Mouse (Mus musculus): ENCODE results near the gene Reg4. TPM values are rescaled to one million over a fixed set of nuclear protein-coding genes. Genes with fewer than 3 reads are reported as not detected.
A peak's percentile ranks its signal among the peaks of the same experiment; 100 is the strongest.

The Reg4 gene
- total RNA-seq, 2 experiments from 2014 or later = 0.90 TPM; not detected in 1

GRCm38 (mm10) chr3:98229943-98230342 lies 8.0 kb downstream of the Reg4 start:
- ATAC-seq (replicated peaks; ENCODE audit: low FRiP score, low TSS enrichment, poor library complexity, severe bottlenecking) = no peak

- no peak for ATAC-seq (replicated peaks; ENCODE audit: low FRiP score, low TSS enrichment, poor library complexity, severe bottlenecking)
Measured at GRCm38 (mm10) chr3:98233504-98233903, 11.5 kb downstream of the Reg4 start.

DNA sequence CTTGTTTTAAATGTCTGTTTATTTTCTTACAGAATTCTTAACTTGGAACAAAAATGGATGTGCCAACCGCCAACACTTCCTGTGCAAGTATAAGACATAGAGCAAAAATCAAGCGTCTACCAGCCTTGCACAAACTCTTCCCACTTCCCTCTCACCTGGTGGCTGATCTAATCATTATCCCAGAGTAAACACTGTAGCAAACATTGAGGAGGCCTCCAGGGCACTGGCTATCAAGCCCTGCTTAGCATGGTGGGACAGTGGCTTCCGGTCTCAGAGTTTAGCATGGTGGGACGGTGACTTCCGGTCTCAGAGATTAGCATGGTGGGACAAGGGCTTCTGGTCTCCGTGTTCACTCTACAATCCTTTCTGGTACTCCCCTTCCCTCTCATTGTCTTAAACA lies 14.3 kb downstream of the Reg4 start:
- ATAC-seq (replicated peaks; ENCODE audit: low FRiP score, low TSS enrichment, poor library complexity, severe bottlenecking) = peak; percentile 48

GRCm38 (mm10) chr3:98237240-98237639 lies 15.3 kb downstream of the Reg4 start:
- ATAC-seq (replicated peaks; ENCODE audit: low FRiP score, low TSS enrichment, poor library complexity, severe bottlenecking) = no peak

DNA sequence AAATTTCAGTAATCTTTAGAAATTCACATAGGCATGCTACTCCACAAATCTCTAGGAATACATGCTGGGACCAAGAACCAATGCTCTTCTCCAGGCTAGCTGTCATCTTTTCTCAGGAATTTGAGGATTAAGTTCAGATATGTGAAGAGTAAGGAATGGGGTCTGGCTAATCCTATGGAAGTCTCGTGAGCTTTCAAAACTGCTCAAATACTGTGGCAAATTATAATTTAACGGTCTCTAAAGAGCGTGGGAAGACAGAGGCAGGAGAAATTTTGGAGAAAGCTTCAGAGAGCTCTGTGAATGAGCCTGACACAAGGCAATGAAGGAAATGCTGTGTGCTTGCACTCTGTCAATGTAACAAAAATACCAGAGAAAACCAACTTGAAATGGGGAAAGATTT lies 16.2 kb downstream of the Reg4 start:
- no peak for ATAC-seq (replicated peaks; ENCODE audit: low FRiP score, low TSS enrichment, poor library complexity, severe bottlenecking)

DNA sequence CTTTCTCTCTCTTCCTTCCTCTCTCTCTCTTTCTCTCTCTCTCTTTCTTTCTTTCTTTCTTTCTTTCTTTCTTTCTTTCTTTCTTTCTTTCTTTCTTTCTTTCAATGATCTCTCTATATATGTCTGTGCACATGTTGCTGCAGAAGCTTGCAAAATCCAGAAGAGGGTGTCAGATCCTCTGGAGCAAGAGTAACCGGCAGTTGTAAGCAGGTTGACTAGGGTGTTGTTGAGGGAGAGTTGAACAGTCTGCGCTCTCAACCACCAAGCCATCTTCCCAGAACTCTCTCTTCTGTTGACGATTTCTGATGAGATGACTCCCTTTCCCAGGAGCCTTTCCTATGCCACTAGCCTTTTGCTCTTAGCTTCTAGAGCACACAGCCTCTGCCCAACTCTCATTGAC lies 20.1 kb downstream of the Reg4 start:
- no peak for ATAC-seq (replicated peaks; ENCODE audit: low FRiP score, low TSS enrichment, poor library complexity, severe bottlenecking)

DNA sequence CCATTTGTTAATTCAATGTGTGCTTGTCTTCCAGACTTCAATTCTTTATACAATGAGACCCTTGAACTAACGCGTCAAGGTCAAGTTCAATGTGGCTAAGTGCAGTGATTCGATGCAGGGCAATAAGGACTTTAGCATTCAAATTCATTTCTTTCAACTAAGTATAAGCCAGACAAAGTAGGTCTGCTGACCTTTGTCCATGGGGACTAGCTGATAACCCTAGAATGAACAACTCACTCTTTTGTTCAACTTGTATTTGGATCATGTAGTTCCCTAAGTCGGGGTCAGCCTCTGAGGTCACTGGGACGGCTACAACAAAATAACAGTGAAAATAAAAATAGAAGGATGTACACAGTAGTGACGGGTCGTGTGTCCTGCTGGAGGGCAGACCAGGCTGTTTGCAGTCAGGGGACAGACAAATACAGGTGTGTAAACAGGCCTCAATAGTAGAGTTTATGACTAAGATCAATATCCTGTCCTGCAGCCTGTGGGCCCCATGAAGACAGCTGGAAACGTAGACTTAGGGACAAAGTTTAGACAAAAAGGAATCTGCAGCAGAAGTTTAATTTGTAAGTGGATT lies 20.6 kb downstream of the Reg4 start:
- ATAC-seq (replicated peaks; ENCODE audit: low FRiP score, low TSS enrichment, poor library complexity, severe bottlenecking) = no peak

DNA sequence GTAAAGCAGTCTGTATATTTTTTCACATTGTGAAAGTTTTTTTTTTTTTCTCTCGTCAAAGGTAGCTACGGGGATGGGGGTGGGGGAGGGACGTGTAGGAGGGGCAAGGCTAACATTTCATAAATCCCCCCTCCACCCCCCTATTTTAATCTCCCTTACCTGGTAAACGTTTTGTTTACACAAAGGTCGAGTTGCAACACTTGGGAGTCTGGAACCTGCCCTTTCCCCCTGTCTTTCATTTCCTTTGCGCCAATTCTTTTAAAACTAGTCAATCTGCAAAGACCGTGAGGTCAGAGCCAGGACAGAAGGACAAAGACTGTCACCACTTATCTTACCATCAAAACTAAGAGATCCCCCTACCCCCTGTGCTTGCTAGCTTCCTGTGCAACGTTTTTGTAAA lies 23.9 kb downstream of the Reg4 start:
- ATAC-seq (replicated peaks; ENCODE audit: low FRiP score, low TSS enrichment, poor library complexity, severe bottlenecking) = no peak

GRCm38 (mm10) chr3:98246985-98247751 lies 25.2 kb downstream of the Reg4 start:
- ATAC-seq (replicated peaks; ENCODE audit: low FRiP score, low TSS enrichment, poor library complexity, severe bottlenecking) = peak; percentile 92

GRCm38 (mm10) chr3:98249378-98249777 lies 27.4 kb downstream of the Reg4 start:
- ATAC-seq (replicated peaks; ENCODE audit: low FRiP score, low TSS enrichment, poor library complexity, severe bottlenecking) = no peak

DNA sequence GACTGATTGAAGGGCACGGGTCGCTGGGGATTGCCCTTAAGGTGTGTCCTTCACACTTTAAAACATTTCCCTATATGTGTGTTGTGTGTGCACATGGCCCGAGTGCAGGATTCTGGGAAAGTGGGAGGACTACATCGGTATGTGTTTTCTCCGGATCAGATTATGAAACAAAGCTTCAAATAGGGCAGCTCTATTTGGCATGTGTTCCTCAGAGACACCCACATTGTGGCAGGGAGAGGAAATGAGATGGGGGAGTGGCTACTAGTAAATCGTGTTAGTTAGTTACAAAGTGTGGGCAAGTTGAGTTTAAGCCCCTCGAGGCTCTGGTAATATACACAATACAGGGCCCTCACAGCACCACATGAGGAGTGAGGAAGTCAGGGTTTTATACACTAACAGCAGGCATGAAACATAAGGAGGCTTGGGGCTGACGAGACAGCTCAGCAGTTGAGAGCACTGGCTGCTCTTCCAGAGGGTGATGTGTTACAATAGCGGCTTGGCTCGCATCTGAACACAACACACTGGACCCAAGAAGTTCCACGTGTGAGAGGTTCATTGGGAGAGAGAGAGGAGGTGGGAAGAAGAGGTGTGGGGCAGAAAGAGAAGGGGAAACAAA lies 28.0 kb downstream of the Reg4 start:
- no peak for ATAC-seq (replicated peaks; ENCODE audit: low FRiP score, low TSS enrichment, poor library complexity, severe bottlenecking)

DNA sequence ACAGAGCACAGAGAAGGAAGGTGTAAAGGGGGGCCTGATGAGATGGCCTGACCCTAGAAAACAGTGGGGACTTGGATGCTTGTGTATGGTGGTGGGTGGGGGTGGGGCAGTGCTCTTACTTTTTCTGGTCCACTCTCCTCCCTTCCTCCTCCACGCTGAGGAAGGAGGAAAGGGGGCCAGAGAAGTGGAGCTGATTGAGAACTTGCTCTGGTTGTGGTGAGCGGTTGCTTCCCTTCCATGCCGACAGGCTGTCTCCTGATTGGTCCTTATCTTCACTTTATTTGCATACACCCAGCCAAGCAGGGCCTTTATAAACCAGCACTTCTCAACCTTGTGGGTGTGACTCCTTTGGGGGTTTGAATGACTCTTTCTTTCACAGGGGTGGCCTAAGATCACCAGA lies 32.1 kb downstream of the Reg4 start:
- ATAC-seq (replicated peaks; ENCODE audit: low FRiP score, low TSS enrichment, poor library complexity, severe bottlenecking) = peak; percentile 92

GRCm38 (mm10) chr3:98254656-98255583 lies 33.0 kb downstream of the Reg4 start:
- ATAC-seq (replicated peaks; ENCODE audit: low FRiP score, low TSS enrichment, poor library complexity, severe bottlenecking) = no peak

GRCm38 (mm10) chr3:98258723-98259122 lies 36.8 kb downstream of the Reg4 start:
- no peak for ATAC-seq (replicated peaks; ENCODE audit: low FRiP score, low TSS enrichment, poor library complexity, severe bottlenecking)

DNA sequence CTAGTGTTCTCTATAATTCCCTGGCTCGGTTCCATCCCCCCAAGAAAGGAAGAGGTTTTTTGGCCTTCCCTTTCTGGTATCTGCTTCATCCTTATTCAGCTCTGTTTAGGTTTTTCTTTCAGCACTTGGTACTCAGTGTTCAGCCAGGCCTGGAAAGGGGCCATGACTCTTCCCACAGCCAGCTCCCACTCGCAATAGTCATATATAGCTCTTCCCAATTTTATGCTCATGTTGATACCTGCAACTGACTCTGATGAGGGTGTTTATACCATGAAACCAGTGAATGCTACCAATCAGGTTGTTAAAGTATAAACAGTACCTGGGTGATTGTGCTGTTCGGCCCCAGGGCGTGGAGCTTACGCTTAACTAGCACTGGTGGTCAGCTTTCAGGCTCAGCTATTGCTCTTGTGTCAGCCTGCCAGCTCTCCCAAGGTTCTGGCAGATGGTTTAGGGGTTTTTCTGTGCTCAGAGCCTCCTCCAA lies 37.4 kb downstream of the Reg4 start:
- no peak for ATAC-seq (replicated peaks; ENCODE audit: low FRiP score, low TSS enrichment, poor library complexity, severe bottlenecking)

DNA sequence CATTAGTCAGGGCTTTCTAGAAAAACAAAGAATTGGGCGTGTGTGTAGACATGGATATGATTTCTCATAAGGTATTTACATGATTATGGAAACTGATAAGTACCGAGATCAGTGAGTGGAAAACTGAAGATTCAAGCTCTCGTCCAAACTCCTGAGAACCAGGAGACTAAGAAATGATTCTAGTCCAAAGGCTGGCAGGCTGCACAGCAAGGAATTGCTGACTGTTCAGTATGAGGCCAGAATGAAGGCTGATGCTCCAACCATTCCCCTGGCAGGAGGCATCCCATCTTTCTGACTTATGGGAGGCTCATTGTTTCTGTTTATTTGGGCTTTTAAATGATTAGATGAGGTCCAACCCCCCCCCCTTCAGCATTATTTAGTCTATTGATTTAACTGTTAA lies 38.6 kb downstream of the Reg4 start:
- no peak for ATAC-seq (replicated peaks; ENCODE audit: low FRiP score, low TSS enrichment, poor library complexity, severe bottlenecking)

DNA sequence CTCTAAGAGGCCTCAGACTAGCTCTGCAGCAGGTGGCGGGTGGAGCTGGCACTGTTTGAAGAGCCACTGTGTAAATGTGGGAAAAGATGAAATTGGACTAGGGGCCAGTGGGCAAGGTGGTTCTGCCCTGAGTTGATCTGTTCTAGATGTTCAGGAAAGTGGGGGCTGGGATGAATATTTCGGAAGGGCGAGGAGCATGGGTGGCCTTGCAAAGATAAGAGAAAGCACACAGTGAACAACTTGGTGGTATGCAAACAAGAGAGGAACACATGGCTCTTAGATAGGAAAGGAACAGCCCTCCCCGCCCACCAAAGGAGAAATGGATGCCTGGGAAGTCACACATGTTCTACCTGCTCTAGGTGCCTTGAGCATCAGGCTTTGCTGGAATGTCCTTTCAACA lies 39.5 kb downstream of the Reg4 start:
- ATAC-seq (replicated peaks; ENCODE audit: low FRiP score, low TSS enrichment, poor library complexity, severe bottlenecking) = peak; percentile 85

DNA sequence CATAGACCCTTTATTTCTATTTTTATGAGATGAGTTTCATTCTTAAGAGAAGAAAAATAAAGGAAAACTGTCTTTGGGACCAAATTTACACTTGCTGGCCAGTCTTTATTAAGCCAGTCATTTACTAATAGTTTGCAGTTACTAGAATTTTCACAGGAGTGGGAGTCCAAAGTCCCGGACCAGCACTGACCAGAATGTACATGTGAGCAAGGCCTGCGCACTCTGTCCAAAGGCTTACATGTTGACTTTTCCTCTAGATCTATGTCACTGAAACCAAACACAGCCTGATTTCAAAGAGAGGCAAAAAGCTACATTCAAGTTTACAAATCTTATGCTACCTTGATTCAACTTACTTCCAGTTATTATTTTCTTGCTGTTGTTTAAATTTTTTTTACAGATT lies 40.2 kb downstream of the Reg4 start:
- no peak for ATAC-seq (replicated peaks; ENCODE audit: low FRiP score, low TSS enrichment, poor library complexity, severe bottlenecking)

DNA sequence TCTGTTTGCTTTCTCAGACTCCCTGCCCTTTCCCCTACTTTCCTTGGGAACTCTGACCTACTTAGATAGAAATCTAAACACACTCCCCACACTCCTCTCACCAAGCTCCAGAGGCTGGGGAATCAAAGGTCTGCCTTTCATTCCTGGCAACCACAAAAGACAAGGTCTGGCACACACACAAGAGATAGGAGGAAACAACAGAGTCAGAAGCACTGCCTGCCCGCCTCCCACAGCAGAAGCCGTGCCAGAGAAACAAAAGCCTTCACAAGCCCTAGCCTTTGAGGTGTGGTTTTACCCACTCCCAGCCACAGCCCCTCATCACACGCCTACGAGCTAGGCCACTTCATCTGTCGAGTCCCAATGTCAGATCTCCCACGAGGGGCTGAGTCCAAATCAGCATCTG lies 45.3 kb downstream of the Reg4 start:
- peak; percentile 69 for ATAC-seq (replicated peaks; ENCODE audit: low FRiP score, low TSS enrichment, poor library complexity, severe bottlenecking)

Data from megakaryocyte-erythroid progenitor cell, adult 5-6 weeks (primary cell).